Mouse (Mus musculus) small intestine, adult 2 months (tissue): ENCODE results near the gene Appl1.

Experiments used
- CTCF ChIP-seq: fragments of 200-500 bp; IDR thresholded peaks from 2 replicates; pipeline ENCODE4 v1.5.1; 2012; ENCODE audit warnings: low read depth, mild to moderate bottlenecking, control low read depth, inconsistent platforms, low read length, moderate library complexity, mixed read lengths; ENCODE audit not compliant: insufficient replicate concordance, insufficient read length; ENCODE audit errors: extremely low read depth
- POLR2A ChIP-seq: fragments of 200-500 bp; IDR thresholded peaks from 2 replicates; pipeline ENCODE4 v1.6.1; 2012; ENCODE audit warnings: low read depth, mild to moderate bottlenecking, control low read depth, inconsistent platforms, low read length, moderate library complexity

DNA sequence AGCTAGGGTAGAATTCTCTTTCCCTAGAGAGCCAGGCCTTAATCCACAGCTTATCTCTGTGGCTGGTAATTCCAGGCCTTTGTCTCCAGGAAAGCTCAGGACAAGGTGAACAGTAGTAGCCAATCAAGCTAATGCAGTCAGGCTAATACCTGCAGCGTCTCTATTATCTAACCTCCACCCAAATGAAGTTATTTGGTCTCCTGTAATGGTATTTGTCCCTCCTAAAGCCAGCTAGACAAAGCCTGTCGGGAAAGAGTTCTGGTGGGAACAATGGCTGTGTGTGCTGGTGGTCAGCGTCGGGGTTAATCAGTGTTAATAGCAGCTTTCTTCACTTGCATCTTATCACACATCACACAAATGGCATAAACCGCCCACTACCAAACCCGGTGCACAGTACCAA, 34.9 kb upstream of the Appl1 start:
- TF ChIP-seq CTCF (no peak), POLR2A (no peak)
